Mouse (Mus musculus) heart, postnatal 0 days (tissue): Measurements from ENCODE around the gene Sema3e. TPM values are rescaled to one million over a fixed set of nuclear protein-coding genes. Genes with fewer than 3 reads are reported as not detected.
A peak's percentile ranks its signal among the peaks of the same experiment; 100 is the strongest.

ENCODE experiments used
- ATAC-seq: fragments of 200-750 bp; cut with Nextera tagmentation; 2 replicates; pipeline ENCODE4 v1.8.0; 2017; ENCODE audit warnings: low read depth, moderate number of reproducible peaks, moderate library complexity; ENCODE audit not compliant: insufficient read depth
- DNase-seq: peaks from one replicate; pipeline ENCODE4 v3.0.0-alpha.2; 2016; ENCODE audit warnings: low spot score
- H3K27ac ChIP-seq: fragments of 300-500 bp; sonication (generic); 2 replicates; pipeline ENCODE4 v1.5.1; 2014; ENCODE audit warnings: low read depth, mild to moderate bottlenecking
- H3K27me3 ChIP-seq: fragments of 300-500 bp; sonication (generic); 2 replicates; pipeline ENCODE4 v1.6.1; 2014; ENCODE audit warnings: low read length, mixed read lengths; ENCODE audit not compliant: control insufficient read depth, insufficient read depth
- H3K36me3 ChIP-seq: fragments of 300-500 bp; sonication (generic); replicated peaks from 2 replicates; pipeline ENCODE4 v1.6.1; 2014; ENCODE audit warnings: low read length, mixed read lengths; ENCODE audit not compliant: control insufficient read depth, insufficient read depth
- H3K4me1 ChIP-seq: fragments of 300-500 bp; sonication (generic); 2 replicates; pipeline ENCODE4 v1.6.1; 2014; ENCODE audit warnings: antibody characterized with exemption; ENCODE audit not compliant: control insufficient read depth, insufficient read depth
- H3K4me2 ChIP-seq: fragments of 300-500 bp; sonication (generic); 2 replicates; pipeline ENCODE4 v1.6.1; 2014; ENCODE audit warnings: low read depth, mild to moderate bottlenecking, low read length, moderate library complexity
- H3K4me3 ChIP-seq: fragments of 300-500 bp; sonication (generic); 2 replicates; pipeline ENCODE4 v1.5.1; 2014; ENCODE audit warnings: low read depth, low read length
- H3K9ac ChIP-seq: fragments of 300-500 bp; sonication (generic); replicated peaks from 2 replicates; pipeline ENCODE4 v1.6.1; 2014; ENCODE audit warnings: low read depth, low read length, mixed read lengths
- H3K9me3 ChIP-seq: fragments of 300-500 bp; sonication (generic); replicated peaks from 2 replicates; pipeline ENCODE4 v1.6.1; 2016; ENCODE audit warnings: low read length; ENCODE audit not compliant: control insufficient read depth
- CTCF ChIP-seq: IDR thresholded peaks from 2 replicates; pipeline ENCODE4 v1.5.1; 2016; ENCODE audit warnings: antibody characterized with exemption, control low read depth, low read depth
- EP300 ChIP-seq: IDR thresholded peaks from 2 replicates; pipeline ENCODE4 v1.6.1; 2016; ENCODE audit warnings: antibody characterized with exemption, low read depth
- WGBS: fragments of 180-500 bp; shearing (Covaris S2); extraction: QIAGEN DNeasy Blood & Tissue Kit; methylation state at CpG from one replicate; pipeline ENCODE4 v1.1.7; 2014; 5-methylcytosine and 5-hydroxymethylcytosine counted together
- polyA plus RNA-seq: library from polyadenylated mRNA; unstranded; fragments of >200 nt; fragmentation: Nextera tagmentation; extraction: Ambion mirVana; gene quantifications from 2 replicates; pipeline ENCODE4 v1.2.1, GENCODE M21; 2015
- total RNA-seq: library from RNA; depleted of rRNA; stranded (reverse); fragments of >200 nt; gene quantifications from 2 replicates; pipeline ENCODE4 v1.2.3, GENCODE M21; 2014; ENCODE audit warnings: low replicate concordance

Gene Sema3e
- total and polyA plus RNA-seq, 2 experiments from 2014 or later: 0.10 TPM; not detected in 1

DNA sequence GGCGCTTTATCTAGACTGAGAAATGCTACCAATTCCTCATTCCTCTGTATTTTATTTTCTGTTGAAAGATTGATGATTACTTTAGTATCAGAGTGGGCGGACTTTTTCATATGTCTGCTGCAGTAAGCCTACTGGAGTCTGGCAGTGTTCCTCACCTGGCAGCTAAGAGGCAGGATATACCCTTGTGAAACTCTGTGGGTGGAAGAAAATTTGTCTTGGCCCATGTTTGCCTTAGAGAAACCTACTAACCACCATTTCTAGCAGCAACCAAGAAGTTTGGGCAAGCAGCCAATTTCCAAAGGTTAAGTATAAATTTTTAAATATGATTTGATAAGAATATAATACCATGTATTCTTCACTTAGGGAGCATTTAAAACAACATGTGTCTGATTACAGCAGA, 63.0 kb downstream of the Sema3e start:
- WGBS: 55% methylated on average over 2 of the region's 2 CpGs
- no peaks in the 10 kb centered on the region for H3K9me3 ChIP-seq
- TF ChIP-seq CTCF (no peak), EP300 (no peak)
- H3K27ac ChIP-seq: no peak overlapping the region
- no peak overlapping the region for H3K4me3 ChIP-seq
- no peaks in the 10 kb centered on the region for H3K4me1 ChIP-seq
- H3K36me3 ChIP-seq: no peaks in the 10 kb centered on the region
- DNase-seq (no peak), ATAC-seq (no peak)
- H3K4me2 ChIP-seq: no peak overlapping the region
- H3K9ac ChIP-seq: no peak overlapping the region
- H3K27me3 ChIP-seq: no peaks in the 10 kb centered on the region

GRCm38 (mm10) chr5:14089875-14090608, 65.0 kb downstream of the Sema3e start:
- Histone ChIP-seq H3K36me3 (no peaks in the 10 kb centered on the region), H3K9ac (no peak overlapping the region), H3K4me2 (no peak overlapping the region), H3K27me3 (no peaks in the 10 kb centered on the region), H3K4me3 (no peak overlapping the region), H3K4me1 (no peaks in the 10 kb centered on the region), H3K9me3 (no peaks in the 10 kb centered on the region), H3K27ac (no peak overlapping the region)
- ATAC-seq: no peak
- TF ChIP-seq CTCF: no peak
- no peak for TF ChIP-seq EP300
- WGBS: 85% methylated on average over 9 of the region's 9 CpGs
- no peak for DNase-seq

DNA sequence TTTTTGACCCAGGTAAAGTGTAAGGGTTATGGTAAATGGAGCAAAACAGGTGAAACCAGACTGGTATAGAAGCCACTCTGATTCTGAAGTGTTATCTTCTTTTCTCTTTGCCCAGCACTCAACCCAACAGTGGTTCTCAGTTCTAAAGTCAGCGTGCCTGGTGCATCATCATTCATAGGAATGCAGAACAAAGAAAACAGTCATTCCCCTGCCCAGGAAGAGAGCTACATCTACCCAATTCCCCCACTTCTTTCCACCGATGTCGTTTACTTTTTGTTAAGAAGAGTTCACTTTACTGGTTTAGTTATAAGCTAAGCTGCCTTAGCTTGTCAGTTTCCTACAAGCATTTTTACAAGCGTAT, 65.5 kb downstream of the Sema3e start:
- no peaks in the 10 kb centered on the region for H3K36me3 ChIP-seq
- TF ChIP-seq CTCF: no peak
- TF ChIP-seq EP300: no peak
- H3K4me1 ChIP-seq: no peaks in the 10 kb centered on the region

GRCm38 (mm10) chr5:14092262-14092776, 67.2 kb downstream of the Sema3e start:
- H3K36me3 ChIP-seq: no peaks in the 10 kb centered on the region
- H3K27ac ChIP-seq: no peak overlapping the region
- no peak overlapping the region for H3K9ac ChIP-seq
- no peaks in the 10 kb centered on the region for H3K4me1 ChIP-seq
- no peak for DNase-seq
- H3K4me2 ChIP-seq: peak overlapping the region; percentile 32
- no peak for ATAC-seq
- WGBS: 44% methylated on average over 14 of the region's 14 CpGs
- no peaks in the 10 kb centered on the region for H3K27me3 ChIP-seq
- TF ChIP-seq EP300 (no peak), CTCF (no peak)
- no peak overlapping the region for H3K4me3 ChIP-seq
- no peaks in the 10 kb centered on the region for H3K9me3 ChIP-seq

More for the DNA sequence above, 65.5 kb downstream of the Sema3e start:
- Histone ChIP-seq H3K27ac (no peak overlapping the region), H3K4me3 (no peak overlapping the region), H3K9ac (no peak overlapping the region), H3K27me3 (no peaks in the 10 kb centered on the region), H3K4me2 (no peak overlapping the region), H3K9me3 (no peaks in the 10 kb centered on the region)
- ATAC-seq: no peak
- 74% methylated on average over 4 of the region's 4 CpGs for WGBS
- no peak for DNase-seq

- DNase-seq (no peak), ATAC-seq (no peak)
- Histone ChIP-seq H3K4me1 (no peaks in the 10 kb centered on the region), H3K27ac (no peak overlapping the region), H3K27me3 (no peaks in the 10 kb centered on the region), H3K4me2 (no peak overlapping the region), H3K9me3 (no peaks in the 10 kb centered on the region), H3K9ac (no peak overlapping the region), H3K36me3 (no peaks in the 10 kb centered on the region), H3K4me3 (no peak overlapping the region)
- no peak for TF ChIP-seq EP300
- no peak for TF ChIP-seq CTCF
- 47% methylated on average over 1 of the region's 1 CpGs for WGBS
Measured at GRCm38 (mm10) chr5:14096196-14096595, 71.1 kb downstream of the Sema3e start.

DNA sequence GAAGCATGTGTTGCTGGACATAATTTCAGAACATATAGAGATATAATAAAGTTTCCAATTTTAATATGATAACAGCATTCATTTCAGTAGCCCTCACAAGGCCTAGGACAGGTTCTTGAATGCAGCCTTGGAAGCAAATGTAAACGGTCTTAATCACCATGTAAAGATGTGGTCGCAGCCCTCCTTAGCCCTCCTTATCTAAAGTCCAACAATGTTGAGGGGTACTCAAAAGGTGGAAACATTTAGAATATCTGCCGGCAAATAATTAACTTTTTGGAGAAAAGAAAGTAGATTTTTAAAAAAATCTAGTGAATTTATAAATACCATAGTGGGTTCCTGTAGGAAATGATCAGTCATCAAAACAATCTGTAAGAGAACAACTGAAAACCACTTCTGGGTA, 73.6 kb downstream of the Sema3e start:
- 75% methylated on average over 3 of the region's 3 CpGs for WGBS
- ATAC-seq: no peak
- Histone ChIP-seq H3K36me3 (no peaks in the 10 kb centered on the region), H3K27me3 (no peaks in the 10 kb centered on the region), H3K4me3 (no peak overlapping the region), H3K9ac (no peak overlapping the region), H3K27ac (no peak overlapping the region), H3K4me2 (no peak overlapping the region), H3K9me3 (no peaks in the 10 kb centered on the region), H3K4me1 (no peaks in the 10 kb centered on the region)
- TF ChIP-seq EP300 (no peak), CTCF (no peak)
- DNase-seq: no peak
